Mouse (Mus musculus): ENCODE measurements around the gene Mapt. TPM values are rescaled to one million over a fixed set of nuclear protein-coding genes. Genes with fewer than 3 reads are reported as not detected.

Gene Mapt
- total and polyA plus RNA-seq, 3 experiments: 0.21 to 1.7 (median 0.64) TPM

GRCm38 (mm10) chr11:104376291-104376690, 145.1 kb downstream of the Mapt start:
- no peak for DNase-seq (ENCODE audit: extremely low read depth)
- H3K9ac ChIP-seq (ENCODE audit: insufficient read depth, low read depth): no peak overlapping the region
- no peak overlapping the region for H3K27ac ChIP-seq (ENCODE audit: insufficient read depth, low read depth)
- TF ChIP-seq TCF12 (IDR thresholded peaks at IDR 0.05; ENCODE audit: low read depth, low read length): no peak
- TF ChIP-seq ZMIZ1 (IDR thresholded peaks at IDR 0.05; ENCODE audit: low read depth, low read length): no peak
- TF ChIP-seq IRF4 (IDR thresholded peaks at IDR 0.05; ENCODE audit: low read depth, low read length): no peak
- TF ChIP-seq NRF1 (IDR thresholded peaks at IDR 0.05; ENCODE audit: low read depth, low read length): no peak
- TF ChIP-seq SMC3 (IDR thresholded peaks at IDR 0.05; ENCODE audit: low read depth, low read length): no peak
- no peak for TF ChIP-seq JUN (IDR thresholded peaks at IDR 0.05; ENCODE audit: insufficient read depth, low read depth, low read length)
- no peak for TF ChIP-seq BHLHE40 (IDR thresholded peaks at IDR 0.05; ENCODE audit: low read depth, low read length)
- TF ChIP-seq MYC (IDR thresholded peaks at IDR 0.05; ENCODE audit: low read depth, low read length): no peak
- TF ChIP-seq MEF2A (IDR thresholded peaks at IDR 0.05; ENCODE audit: borderline replicate concordance, low read depth, low read length): no peak
- TF ChIP-seq ETS1 (conservative IDR thresholded peaks at IDR 0.05; ENCODE audit: low read depth, low read length): no peak
- no peak for TF ChIP-seq CHD2 (IDR thresholded peaks at IDR 0.05; ENCODE audit: low read length)
- no peak for TF ChIP-seq CTCF (conservative IDR thresholded peaks at IDR 0.05 in 1 of 2, IDR thresholded peaks at IDR 0.05 in 1 of 2; ENCODE audit: low read depth in 2 of 2, low read length in 2 of 2)
- H3K4me3 ChIP-seq (replicated peaks in 1 of 3; ENCODE audit: low read depth in 2 of 3, low read length in 2 of 3, poor library complexity in 1 of 3): no peak overlapping the region
- dilution Hi-C loops (cut with MboI; ENCODE audit: extremely low pct_ligation_motif_present, extremely low pct_unique_long_range_greater_than_20kb, low sequenced_read_pairs): no loop called here
- no peaks in the 10 kb centered on the region for H3K4me1 ChIP-seq (ENCODE audit: control insufficient read depth in 1 of 2, insufficient read depth in 2 of 2)
- peaks cover 25% of the 10 kb centered on the region for H3K79me2 ChIP-seq (replicated peaks; ENCODE audit: control insufficient read depth, extremely low read depth, insufficient read depth, poor library complexity, severe bottlenecking)
- in situ Hi-C loops (cut with MboI; ENCODE audit: low pct_ligation_motif_present, low pct_unique_long_range_greater_than_20kb, low sequenced_read_pairs): no loop called here
- no peak overlapping the region for H3K4me2 ChIP-seq (ENCODE audit: insufficient read depth, low read depth, poor library complexity, severe bottlenecking)
- H3K36me3 ChIP-seq (replicated peaks in 1 of 2; ENCODE audit: control insufficient read depth in 1 of 2, insufficient read depth in 1 of 2, low read length in 1 of 2): peaks cover 24 to 62% of the 10 kb centered on the region in 2 experiments
- H3K27me3 ChIP-seq (replicated peaks): no peaks in the 10 kb centered on the region
- no peaks in the 10 kb centered on the region for H3K9me3 ChIP-seq (replicated peaks; ENCODE audit: low read length)

DNA sequence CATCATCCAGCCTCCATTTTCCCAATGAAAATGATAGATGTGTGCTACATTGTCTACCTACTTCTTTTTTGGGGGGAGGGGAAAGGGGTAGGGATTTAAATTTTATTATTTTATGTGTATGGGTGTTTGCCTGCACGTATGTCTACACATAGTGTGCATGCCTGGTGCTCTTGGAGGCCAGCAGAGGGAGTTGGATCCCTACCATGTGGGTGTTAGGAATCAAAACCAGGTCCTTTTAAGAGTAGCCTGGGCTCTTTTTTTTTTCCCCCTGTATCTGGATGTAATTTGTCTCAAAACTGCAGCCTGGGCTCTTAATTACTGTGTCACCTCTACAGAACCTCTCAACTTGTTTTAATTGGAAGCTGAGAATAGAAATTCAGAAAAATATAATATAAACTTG, 148.4 kb downstream of the Mapt start:
- H3K27me3 ChIP-seq (replicated peaks): no peaks in the 10 kb centered on the region
- dilution Hi-C loops (cut with MboI; ENCODE audit: extremely low pct_ligation_motif_present, extremely low pct_unique_long_range_greater_than_20kb, low sequenced_read_pairs): no loop called here
- H3K4me3 ChIP-seq (replicated peaks in 1 of 3; ENCODE audit: low read depth in 2 of 3, low read length in 2 of 3, poor library complexity in 1 of 3): no peak overlapping the region
- H3K36me3 ChIP-seq (replicated peaks in 1 of 2; ENCODE audit: control insufficient read depth in 1 of 2, insufficient read depth in 1 of 2, low read length in 1 of 2): peaks cover 17 to 39% of the 10 kb centered on the region in 2 experiments
- H3K27ac ChIP-seq (ENCODE audit: insufficient read depth, low read depth): no peak overlapping the region
- in situ Hi-C loops (cut with MboI; ENCODE audit: low pct_ligation_motif_present, low pct_unique_long_range_greater_than_20kb, low sequenced_read_pairs): no loop called here
- H3K4me1 ChIP-seq (ENCODE audit: control insufficient read depth in 1 of 2, insufficient read depth in 2 of 2): peaks cover 2 to 26% of the 10 kb centered on the region in 2 experiments; a peak in 3 of 4 replicates
- no peaks in the 10 kb centered on the region for H3K9me3 ChIP-seq (replicated peaks; ENCODE audit: low read length)
- peak; percentile 35 for DNase-seq (ENCODE audit: extremely low read depth)
- TF ChIP-seq CTCF (conservative IDR thresholded peaks at IDR 0.05 in 1 of 2, IDR thresholded peaks at IDR 0.05 in 1 of 2; ENCODE audit: low read depth in 2 of 2, low read length in 2 of 2) (peak in 1 of 2 experiments; percentile 71; a peak in 2 of 4 replicates), E2F4 (IDR thresholded peaks at IDR 0.05; ENCODE audit: insufficient replicate concordance, low read depth, low read length) (no peak), SMC3 (IDR thresholded peaks at IDR 0.05; ENCODE audit: low read depth, low read length) (peak; percentile 43), ZNF384 (IDR thresholded peaks at IDR 0.05; ENCODE audit: low read depth, low read length) (peak; percentile 81), RAD21 (IDR thresholded peaks at IDR 0.05; ENCODE audit: low read depth, low read length) (peak; percentile 57)
- H3K4me2 ChIP-seq (ENCODE audit: insufficient read depth, low read depth, poor library complexity, severe bottlenecking): no peak overlapping the region
- no peak overlapping the region for H3K9ac ChIP-seq (ENCODE audit: insufficient read depth, low read depth)
- H3K79me2 ChIP-seq (replicated peaks; ENCODE audit: control insufficient read depth, extremely low read depth, insufficient read depth, poor library complexity, severe bottlenecking): peaks cover 30% of the 10 kb centered on the region

Other genes starting within 250 kb of the Mapt start
- gene Crhr1, start 98.5 kb upstream of the Mapt start, total RNA-seq (2012; rRNA removed): not detected in 2 replicates
- gene Crhr1, start 98.5 kb upstream of the Mapt start, total RNA-seq (2014; rRNA removed): not detected in 2 replicates
- gene Crhr1, start 98.5 kb upstream of the Mapt start, polyA plus RNA-seq (2012; ENCODE audit: insufficient read length, low read depth): not detected in 2 replicates
- not detected in 2 replicates for gene Sppl2c, start 45.1 kb upstream of the Mapt start, total RNA-seq (2012; rRNA removed)
- gene Sppl2c, start 45.1 kb upstream of the Mapt start, total RNA-seq (2014; rRNA removed): not detected in 2 replicates
- not detected in 2 replicates for gene Sppl2c, start 45.1 kb upstream of the Mapt start, polyA plus RNA-seq (2012; ENCODE audit: insufficient read length, low read depth)
- gene Kansl1, start 237.5 kb downstream of the Mapt start, total RNA-seq (2012; rRNA removed): 21.7 and 24.7 TPM in 2 replicates
- 12.0 and 17.3 TPM in 2 replicates for gene Kansl1, start 237.5 kb downstream of the Mapt start, total RNA-seq (2014; rRNA removed)
- gene Kansl1, start 237.5 kb downstream of the Mapt start, polyA plus RNA-seq (2012; ENCODE audit: insufficient read length, low read depth): 46.6 and 48.4 TPM in 2 replicates

All from CH12.LX (cell line).